Mouse (Mus musculus) heart, adult 2 months (tissue): Measurements from ENCODE around the gene Gm10282.

Experiments used
- CTCF ChIP-seq: fragments of 200-600 bp; IDR thresholded peaks from 2 replicates; pipeline ENCODE4 v1.8.1; 2022; ENCODE audit warnings: antibody characterized with exemption, mild to moderate bottlenecking, moderate library complexity
- EP300 ChIP-seq: fragments of 200-500 bp; IDR thresholded peaks from 2 replicates; pipeline ENCODE4 v1.6.1; 2011; ENCODE audit warnings: low read depth, low read length, control low read depth; ENCODE audit not compliant: insufficient read depth

- no peak for TF ChIP-seq CTCF
- TF ChIP-seq EP300 = no peak
Observed at GRCm38 (mm10) chr8:72352951-72353699, 48.1 kb upstream of the Gm10282 start.
